Mouse (Mus musculus): Measurements from ENCODE around the gene Lin37. TPM values are rescaled to one million over a fixed set of nuclear protein-coding genes. Genes with fewer than 3 reads are reported as not detected.

Lin37 gene
- 10 to 100 TPM in 3 of 4 experiments, 1 to 10 TPM in 1; 8.1 to 12.4 (median 11.0) TPM for total RNA-seq (2022)

GRCm38 (mm10) chr7:30559443-30559954 lies at the start of gene Lin37:
TSS of gene Lin37 (minus strand) at chr7:30559838.
- peak; percentile 98 to 99 for DNase-seq (ENCODE audit: low spot score in 2 of 2)

DNA sequence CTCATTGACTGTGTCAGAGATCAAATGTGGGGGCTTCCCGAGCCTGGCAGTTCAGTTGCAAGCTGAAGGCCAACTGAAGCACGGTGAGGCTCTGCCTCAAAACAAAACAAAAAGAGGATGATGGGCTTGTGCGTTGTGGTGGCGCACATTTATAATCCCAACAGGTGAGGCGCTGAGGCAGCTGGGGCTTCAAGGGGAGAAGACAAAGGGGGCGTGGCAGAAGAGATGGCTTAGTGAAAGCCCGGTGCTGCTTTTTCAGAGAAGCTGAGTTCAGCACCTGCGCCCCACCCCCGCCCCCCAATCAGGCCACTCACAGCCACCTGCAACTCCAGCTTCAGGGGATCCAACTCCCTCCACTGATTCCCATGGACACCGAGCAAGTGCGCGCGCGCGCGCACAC lies 48.8 kb upstream of the Lin37 start:
- no peak for DNase-seq (ENCODE audit: low spot score in 2 of 2)

DNA sequence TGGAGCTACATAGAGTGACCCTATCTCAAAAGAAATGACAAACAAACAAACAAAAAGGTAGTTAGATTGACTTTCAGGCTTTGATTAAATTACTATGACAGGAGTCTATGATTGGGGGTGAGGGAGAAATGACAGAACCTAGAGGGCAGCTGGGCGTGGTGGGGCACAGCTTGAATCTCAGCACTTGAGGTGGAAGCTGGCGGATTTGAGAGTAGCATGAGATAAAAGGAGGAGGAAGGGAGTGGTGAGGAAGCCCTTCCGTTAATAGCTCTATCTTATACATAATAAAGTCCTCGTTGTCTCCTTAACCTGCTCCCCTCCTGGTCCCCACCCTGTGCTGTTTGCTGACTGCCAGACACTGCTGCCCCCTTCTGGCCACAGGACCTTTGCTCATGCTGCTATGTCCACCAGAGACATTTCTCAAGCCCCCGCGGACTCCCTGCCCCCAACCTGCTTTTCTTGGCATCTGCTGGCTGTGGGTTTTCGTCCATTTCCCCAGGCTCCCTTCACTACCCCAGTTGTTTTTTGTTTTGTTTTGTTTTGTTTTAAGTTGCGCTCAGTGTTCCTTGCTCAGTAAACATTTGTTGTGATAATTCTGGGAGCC lies 48.2 kb upstream of the Lin37 start:
- DNase-seq (ENCODE audit: low spot score in 2 of 2) = no peak

GRCm38 (mm10) chr7:30604944-30605343 lies 45.3 kb upstream of the Lin37 start:
- DNase-seq (ENCODE audit: low spot score in 2 of 2) = no peak

DNA sequence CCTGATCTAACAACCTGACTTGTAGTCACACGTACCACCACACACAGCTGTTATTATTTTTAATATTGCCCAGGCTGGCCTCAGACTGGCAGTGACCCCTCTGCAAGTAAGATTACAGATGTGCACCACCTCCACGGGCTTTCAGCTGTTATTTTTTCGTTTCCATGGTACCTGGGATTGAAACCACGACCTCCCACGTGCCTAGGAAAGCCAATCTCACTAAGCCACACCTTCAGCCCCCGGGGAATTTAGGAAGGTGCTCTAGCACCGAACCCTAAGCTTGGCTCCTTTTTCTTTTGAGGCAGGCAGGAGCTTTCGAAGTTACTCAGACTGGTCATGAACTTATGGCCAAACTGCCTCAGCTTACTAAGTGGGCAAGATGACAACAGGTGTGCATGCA lies 44.8 kb upstream of the Lin37 start:
- no peak for DNase-seq (ENCODE audit: low spot score in 2 of 2)

- DNase-seq (ENCODE audit: low spot score in 2 of 2) = no peak
Observed at GRCm38 (mm10) chr7:30602583-30602982, 42.9 kb upstream of the Lin37 start.

GRCm38 (mm10) chr7:30600651-30601050 lies 41.0 kb upstream of the Lin37 start:
- DNase-seq (ENCODE audit: low spot score in 2 of 2) = no peak

- peak; percentile 62 to 73 for DNase-seq (ENCODE audit: low spot score in 2 of 2)
Observed at GRCm38 (mm10) chr7:30599933-30600353, 40.3 kb upstream of the Lin37 start.

GRCm38 (mm10) chr7:30598786-30599185 lies 39.1 kb upstream of the Lin37 start, which contains the start of gene Zbtb32:
TSS of gene Zbtb32 (minus strand) at chr7:30598909.
- DNase-seq (ENCODE audit: low spot score in 2 of 2) = no peak

DNA sequence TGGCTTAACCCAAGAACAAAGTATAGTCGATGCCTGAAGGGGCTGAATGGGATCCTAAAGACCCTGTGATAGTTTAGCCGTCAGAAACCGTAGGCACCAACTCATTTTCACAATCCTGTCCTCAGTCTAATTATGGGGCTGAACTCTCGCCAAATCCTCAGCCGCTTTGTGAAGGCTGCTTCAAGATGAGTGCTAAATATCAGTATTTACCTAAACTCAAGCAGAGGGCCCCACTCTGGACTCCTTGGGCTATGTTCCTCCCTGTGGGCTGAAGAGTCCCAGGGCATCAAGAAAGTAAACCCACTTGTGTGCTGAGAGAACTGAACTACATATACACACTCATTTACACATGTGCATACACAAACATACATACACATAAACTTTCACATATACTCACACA lies 37.2 kb upstream of the Lin37 start:
- DNase-seq (ENCODE audit: low spot score in 2 of 2) = no peak

GRCm38 (mm10) chr7:30596093-30596492 lies 36.5 kb upstream of the Lin37 start:
- DNase-seq (ENCODE audit: low spot score in 2 of 2) = no peak

GRCm38 (mm10) chr7:30594510-30595024 lies 34.9 kb upstream of the Lin37 start:
- DNase-seq (ENCODE audit: low spot score in 2 of 2) = no peak

- DNase-seq (ENCODE audit: low spot score in 2 of 2) = no peak
Observed at GRCm38 (mm10) chr7:30593579-30594509, 34.2 kb upstream of the Lin37 start.

DNA sequence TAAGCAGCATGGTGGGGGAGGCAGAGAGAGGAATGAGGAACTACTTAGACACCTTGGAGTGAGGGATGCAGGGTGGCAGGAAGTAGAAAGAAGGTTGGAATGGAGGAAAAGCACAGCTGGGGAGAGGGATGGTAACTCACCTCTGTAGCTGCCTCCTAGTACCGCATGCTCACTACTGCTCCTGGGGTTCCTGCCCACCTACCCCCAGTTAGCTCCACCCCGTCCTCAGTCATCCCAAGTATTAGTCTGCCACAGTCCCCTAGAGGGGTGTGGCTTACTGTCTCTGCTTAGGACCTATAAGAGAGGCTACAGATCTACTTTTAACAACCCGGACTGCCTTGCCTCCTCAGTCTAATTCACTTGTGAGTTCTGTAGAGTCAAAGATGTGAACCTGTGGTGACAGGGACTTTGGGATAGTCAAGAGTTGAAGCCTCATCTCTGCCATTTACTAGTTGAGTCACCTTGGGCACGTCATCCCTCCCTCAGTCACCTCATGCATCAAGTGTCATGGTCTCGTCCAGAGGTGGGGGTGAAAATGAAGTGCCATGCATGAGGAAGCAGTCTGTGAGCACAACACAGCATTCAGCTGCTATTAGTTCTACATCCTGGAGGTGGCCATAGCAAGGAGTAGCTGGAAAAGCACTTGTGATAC lies 33.3 kb upstream of the Lin37 start:
- no peak for DNase-seq (ENCODE audit: low spot score in 2 of 2)

DNA sequence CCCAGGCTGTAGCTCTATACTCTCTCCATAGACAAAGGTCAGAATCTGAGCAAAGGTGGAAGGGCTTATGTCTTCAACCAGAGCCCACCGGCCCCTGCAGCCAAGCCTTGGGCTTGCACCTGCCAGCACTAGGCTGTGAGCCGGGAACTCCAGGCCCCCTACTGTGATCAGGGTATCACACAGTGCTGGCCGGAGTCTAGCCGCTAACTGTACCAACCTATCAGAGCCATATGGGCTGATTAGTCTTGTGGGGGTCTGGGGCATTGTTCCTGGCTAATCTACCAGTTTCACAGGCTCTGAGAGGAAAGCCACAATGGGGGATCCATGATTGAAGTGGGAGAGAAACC lies 31.9 kb upstream of the Lin37 start:
- no peak for DNase-seq (ENCODE audit: low spot score in 2 of 2)

- DNase-seq (ENCODE audit: low spot score in 2 of 2) = no peak
Observed at GRCm38 (mm10) chr7:30590927-30591604, 31.4 kb upstream of the Lin37 start.

- DNase-seq (ENCODE audit: low spot score in 2 of 2) = peak; percentile 69 to 73
Observed at GRCm38 (mm10) chr7:30589435-30590301, 30.0 kb upstream of the Lin37 start.

DNA sequence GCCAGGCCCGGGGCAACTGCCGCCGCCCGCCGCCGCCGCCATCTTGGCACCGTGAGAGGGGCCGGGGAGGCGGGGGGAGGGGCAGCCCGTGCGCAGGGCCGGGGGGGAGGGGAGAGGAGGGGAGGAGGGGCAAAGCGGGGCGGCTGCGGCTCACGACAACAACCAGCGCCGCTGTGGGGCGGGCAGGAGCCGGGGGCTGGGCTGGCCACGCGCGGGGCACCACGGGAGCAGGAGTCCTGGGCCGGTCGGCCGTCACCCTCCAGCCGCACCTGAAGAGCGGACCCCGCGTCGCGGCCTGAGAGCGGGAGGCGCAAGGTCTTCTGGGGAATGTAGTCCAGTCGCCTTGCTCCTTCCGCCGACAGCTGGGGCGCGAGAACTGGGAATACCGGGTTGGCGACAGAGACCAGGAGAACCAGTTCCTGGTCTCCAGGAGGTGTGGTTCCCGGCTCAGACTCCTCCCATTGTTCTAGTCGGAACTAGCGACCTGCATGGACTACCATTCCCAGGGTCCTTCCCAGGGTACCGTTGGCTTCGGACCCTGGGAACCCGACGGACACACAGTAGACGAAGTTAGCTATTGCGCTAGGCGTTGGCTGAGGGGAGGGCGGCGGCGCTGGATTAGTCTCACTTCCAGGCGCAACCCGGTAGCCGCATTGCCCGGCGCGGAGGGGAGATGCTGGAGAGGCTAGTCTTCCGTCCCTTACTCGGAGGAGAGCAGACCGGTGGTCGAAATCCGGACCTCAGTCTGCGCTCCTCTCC lies 29.2 kb upstream of the Lin37 start, which contains the start of gene Kmt2b:
Gene Kmt2b (minus strand): TSS at position 51 of the 759 bp plus-strand sequence.
- DNase-seq (ENCODE audit: low spot score in 2 of 2) = peak; percentile 95 to 98
